Mouse (Mus musculus) spleen, adult 2 months (tissue): ENCODE results near the gene Tbcd.

ENCODE experiments used
- CTCF ChIP-seq: fragments of 200-500 bp; IDR thresholded peaks from 2 replicates; pipeline ENCODE4 v1.5.1; 2011; ENCODE audit warnings: mild to moderate bottlenecking, inconsistent platforms; ENCODE audit not compliant: insufficient read depth, insufficient read length, insufficient replicate concordance; ENCODE audit errors: extremely low read depth
- POLR2A ChIP-seq: fragments of 200-500 bp; IDR thresholded peaks from 2 replicates; pipeline ENCODE4 v1.6.1; 2011; ENCODE audit warnings: low read depth, low read length, inconsistent platforms

DNA sequence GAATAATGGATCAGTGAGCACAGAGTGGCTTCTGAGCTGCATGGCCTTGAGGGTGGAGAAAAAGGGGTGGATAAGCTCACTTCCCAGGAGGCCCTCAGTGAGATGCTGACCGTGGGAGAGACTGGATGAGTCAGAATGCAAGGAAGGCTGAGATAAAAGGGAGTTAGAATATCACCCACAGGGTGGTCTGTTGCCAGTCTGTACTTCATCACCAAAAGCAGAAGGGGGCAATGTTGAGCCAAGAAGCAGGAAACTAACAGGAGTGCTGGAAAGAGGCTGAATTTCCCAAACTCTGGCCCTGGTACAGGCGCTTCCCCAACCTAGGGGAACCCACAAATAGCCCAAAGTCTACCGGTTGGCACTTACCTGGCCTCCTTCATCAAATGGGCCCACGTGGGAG lies 178.7 kb downstream of the Tbcd start:
- no peak for TF ChIP-seq POLR2A
- no peak for TF ChIP-seq CTCF
